Mouse (Mus musculus): ENCODE measurements around the gene Fam120a.

Fam120a gene

GRCm38 (mm10) chr13:48967956-48968749, at the start of gene Fam120a:
Gene Fam120a (minus strand): TSS chr13:48968017.
- peak; percentile 88 for DNase-seq

GRCm38 (mm10) chr13:49017375-49017774, 49.6 kb upstream of the Fam120a start:
- no peak for DNase-seq

GRCm38 (mm10) chr13:49016311-49016761, 48.5 kb upstream of the Fam120a start:
- DNase-seq = peak; percentile 64

GRCm38 (mm10) chr13:49015366-49016306, 47.8 kb upstream of the Fam120a start:
- DNase-seq = peak; percentile 63

- no peak for DNase-seq
Measured at GRCm38 (mm10) chr13:49013206-49013794, 45.5 kb upstream of the Fam120a start.

GRCm38 (mm10) chr13:49001691-49002090, 33.9 kb upstream of the Fam120a start:
- peak; percentile 50 for DNase-seq

- peak; percentile 80 for DNase-seq
Measured at GRCm38 (mm10) chr13:48998591-48998990, 30.8 kb upstream of the Fam120a start.

GRCm38 (mm10) chr13:48996731-48997130, 28.9 kb upstream of the Fam120a start:
- DNase-seq = no peak

GRCm38 (mm10) chr13:48994903-48995302, 27.1 kb upstream of the Fam120a start:
- no peak for DNase-seq

GRCm38 (mm10) chr13:48992914-48993313, 25.1 kb upstream of the Fam120a start:
- no peak for DNase-seq

- DNase-seq = no peak
Measured at GRCm38 (mm10) chr13:48990138-48990537, 22.3 kb upstream of the Fam120a start.

- DNase-seq = peak; percentile 29
Measured at GRCm38 (mm10) chr13:48982482-48983098, 14.8 kb upstream of the Fam120a start.

- DNase-seq = no peak
Measured at GRCm38 (mm10) chr13:48979069-48979468, 11.3 kb upstream of the Fam120a start.

GRCm38 (mm10) chr13:48977858-48978257, 10.0 kb upstream of the Fam120a start:
- DNase-seq = peak; percentile 56

GRCm38 (mm10) chr13:48974699-48975098, 6.9 kb upstream of the Fam120a start:
- DNase-seq = no peak

GRCm38 (mm10) chr13:48974266-48974665, 6.4 kb upstream of the Fam120a start:
- DNase-seq = no peak

- DNase-seq = no peak
Measured at GRCm38 (mm10) chr13:48973231-48973630, 5.4 kb upstream of the Fam120a start.

- peak; percentile 64 for DNase-seq
Measured at GRCm38 (mm10) chr13:48971033-48971432, 3.2 kb upstream of the Fam120a start.

- no peak for DNase-seq
Measured at GRCm38 (mm10) chr13:48970566-48970965, 2.7 kb upstream of the Fam120a start.

GRCm38 (mm10) chr13:48968750-48969088, 902 bp upstream of the Fam120a start:
- no peak for DNase-seq

- peak; percentile 60 for DNase-seq
Measured at GRCm38 (mm10) chr13:48966851-48967821, 681 bp downstream of the Fam120a start.
